Mouse (Mus musculus): Measurements from ENCODE around the gene Rgs8. TPM values are rescaled to one million over a fixed set of nuclear protein-coding genes. Genes with fewer than 3 reads are reported as not detected.

The Rgs8 gene
- total RNA-seq, 1 experiment, result 0.31 TPM

DNA sequence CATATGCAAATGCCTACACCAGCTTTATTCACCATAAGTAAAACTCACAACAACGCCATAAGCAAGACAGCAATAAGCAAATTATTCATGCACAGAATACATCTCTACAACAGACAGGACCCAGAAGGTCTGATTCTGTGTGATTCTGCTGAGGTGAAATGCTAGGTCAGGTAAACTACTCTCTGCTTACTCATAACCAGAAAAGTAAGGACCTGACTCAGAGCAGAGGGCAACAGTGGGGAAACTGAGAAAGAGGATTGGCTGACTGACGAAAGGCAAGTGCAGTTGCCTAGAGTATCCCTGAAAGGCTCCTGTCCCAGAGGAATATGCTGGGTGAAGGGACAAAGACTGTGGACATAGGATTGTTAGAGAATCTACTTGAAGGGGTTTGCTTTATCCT lies 59.8 kb downstream of the Rgs8 start:
- Histone ChIP-seq H3K27ac (ENCODE audit: insufficient read depth, low read depth, low read length, poor library complexity, severe bottlenecking) (no peak overlapping the region), H3K9me3 (ENCODE audit: control insufficient read depth, insufficient read depth, low read depth, low read length) (no peaks in the 10 kb centered on the region), H3K4me1 (ENCODE audit: control insufficient read depth in 2 of 2, insufficient read depth in 2 of 2, low read length in 2 of 2, poor library complexity in 1 of 2) (no peaks in the 10 kb centered on the region), H3K9ac (ENCODE audit: insufficient read depth, low read depth, low read length, poor library complexity, severe bottlenecking) (no peak overlapping the region), H3K4me3 (ENCODE audit: insufficient read depth in 1 of 2, low read depth in 1 of 2, low read length in 2 of 2, poor library complexity in 1 of 2, severe bottlenecking in 1 of 2) (no peak overlapping the region), H3K36me3 (ENCODE audit: control insufficient read depth, insufficient read depth, low read length, poor library complexity, severe bottlenecking) (no peaks in the 10 kb centered on the region)
- no peak for TF ChIP-seq ZNF384 (IDR thresholded peaks at IDR 0.05; ENCODE audit: low read depth, low read length)
- no peak for TF ChIP-seq MAFK (IDR thresholded peaks at IDR 0.05; ENCODE audit: insufficient read depth, low read depth, low read length)
- TF ChIP-seq ZC3H11A (IDR thresholded peaks at IDR 0.05; ENCODE audit: borderline replicate concordance, low read depth, low read length), result no peak
- TF ChIP-seq HCFC1 (IDR thresholded peaks at IDR 0.05; ENCODE audit: borderline replicate concordance, insufficient read depth, low read length), result no peak
- TF ChIP-seq CHD2 (IDR thresholded peaks at IDR 0.05; ENCODE audit: low read depth, low read length), result no peak
- DNase-seq (ENCODE audit: low read depth, low spot score), result no peak
- in situ Hi-C loops (cut with MboI; ENCODE audit: low sequenced_read_pairs in 2 of 2, unreplicated experiment in 2 of 2), result no loop called here

DNA sequence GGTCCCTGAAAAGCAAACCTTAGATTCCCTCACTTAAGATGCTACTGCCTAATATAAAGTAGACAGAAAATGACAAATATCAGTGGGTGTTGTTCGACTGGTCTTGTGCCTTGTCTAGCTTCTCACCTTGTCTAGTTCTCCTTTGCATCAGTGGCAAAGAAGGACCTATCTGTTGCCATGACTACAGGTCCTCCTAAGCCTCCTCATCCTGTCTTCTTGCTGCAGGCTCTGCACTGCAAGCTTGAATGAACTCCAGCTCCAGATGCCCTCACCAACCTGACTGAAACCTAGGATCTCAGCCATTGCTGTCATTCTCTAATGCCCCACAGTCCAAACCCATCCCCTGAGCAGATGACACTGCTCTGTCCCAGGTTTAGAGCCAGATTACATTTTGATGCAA lies 65.2 kb downstream of the Rgs8 start:
- in situ Hi-C loops (cut with MboI; ENCODE audit: low sequenced_read_pairs in 2 of 2, unreplicated experiment in 2 of 2), result no loop called here
- TF ChIP-seq CHD2 (IDR thresholded peaks at IDR 0.05; ENCODE audit: low read depth, low read length), result no peak
- TF ChIP-seq ZC3H11A (IDR thresholded peaks at IDR 0.05; ENCODE audit: borderline replicate concordance, low read depth, low read length), result no peak
- TF ChIP-seq MAFK (IDR thresholded peaks at IDR 0.05; ENCODE audit: insufficient read depth, low read depth, low read length), result no peak
- no peak for TF ChIP-seq HCFC1 (IDR thresholded peaks at IDR 0.05; ENCODE audit: borderline replicate concordance, insufficient read depth, low read length)
- TF ChIP-seq ZNF384 (IDR thresholded peaks at IDR 0.05; ENCODE audit: low read depth, low read length), result no peak

DNA sequence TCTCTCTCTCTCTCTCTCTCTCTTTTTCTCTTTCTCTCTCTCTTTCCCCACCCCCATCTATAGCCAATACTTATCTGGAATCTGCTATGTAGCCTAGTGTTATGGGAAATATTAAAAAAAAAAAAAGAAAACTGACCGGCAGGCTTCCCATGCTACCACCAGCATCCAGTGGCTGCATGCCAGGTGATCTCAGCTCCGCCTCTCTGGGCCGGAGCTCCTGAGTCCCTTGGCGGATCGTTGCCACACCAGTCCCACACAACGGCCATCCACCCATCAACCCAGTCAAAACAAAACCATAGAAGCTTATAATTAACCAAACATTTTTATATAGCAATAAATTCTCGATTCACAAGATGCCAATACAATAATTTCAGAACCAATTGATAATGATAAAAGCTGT lies 68.1 kb downstream of the Rgs8 start:
- H3K36me3 ChIP-seq (ENCODE audit: control insufficient read depth, insufficient read depth, low read length, poor library complexity, severe bottlenecking), result no peaks in the 10 kb centered on the region
- no peak overlapping the region for H3K27ac ChIP-seq (ENCODE audit: insufficient read depth, low read depth, low read length, poor library complexity, severe bottlenecking)
- TF ChIP-seq ZC3H11A (IDR thresholded peaks at IDR 0.05; ENCODE audit: borderline replicate concordance, low read depth, low read length) (no peak), HCFC1 (IDR thresholded peaks at IDR 0.05; ENCODE audit: borderline replicate concordance, insufficient read depth, low read length) (no peak), ZNF384 (IDR thresholded peaks at IDR 0.05; ENCODE audit: low read depth, low read length) (no peak), MAFK (IDR thresholded peaks at IDR 0.05; ENCODE audit: insufficient read depth, low read depth, low read length) (no peak), CHD2 (IDR thresholded peaks at IDR 0.05; ENCODE audit: low read depth, low read length) (no peak)
- no peak overlapping the region for H3K9ac ChIP-seq (ENCODE audit: insufficient read depth, low read depth, low read length, poor library complexity, severe bottlenecking)
- no peak for DNase-seq (ENCODE audit: low read depth, low spot score)
- H3K9me3 ChIP-seq (ENCODE audit: control insufficient read depth, insufficient read depth, low read depth, low read length), result no peaks in the 10 kb centered on the region
- in situ Hi-C loops (cut with MboI; ENCODE audit: low sequenced_read_pairs in 2 of 2, unreplicated experiment in 2 of 2), result no loop called here
- H3K4me1 ChIP-seq (ENCODE audit: control insufficient read depth in 2 of 2, insufficient read depth in 2 of 2, low read length in 2 of 2, poor library complexity in 1 of 2), result peaks cover 0 to 3% of the 10 kb centered on the region in 2 experiments; a peak in 1 of 4 replicates
- H3K4me3 ChIP-seq (ENCODE audit: insufficient read depth in 1 of 2, low read depth in 1 of 2, low read length in 2 of 2, poor library complexity in 1 of 2, severe bottlenecking in 1 of 2), result no peak overlapping the region

More for the DNA sequence above, 65.2 kb downstream of the Rgs8 start:
- Histone ChIP-seq H3K9ac (ENCODE audit: insufficient read depth, low read depth, low read length, poor library complexity, severe bottlenecking) (no peak overlapping the region), H3K36me3 (ENCODE audit: control insufficient read depth, insufficient read depth, low read length, poor library complexity, severe bottlenecking) (no peaks in the 10 kb centered on the region), H3K9me3 (ENCODE audit: control insufficient read depth, insufficient read depth, low read depth, low read length) (no peaks in the 10 kb centered on the region), H3K4me3 (ENCODE audit: insufficient read depth in 1 of 2, low read depth in 1 of 2, low read length in 2 of 2, poor library complexity in 1 of 2, severe bottlenecking in 1 of 2) (no peak overlapping the region), H3K27ac (ENCODE audit: insufficient read depth, low read depth, low read length, poor library complexity, severe bottlenecking) (no peak overlapping the region), H3K4me1 (ENCODE audit: control insufficient read depth in 2 of 2, insufficient read depth in 2 of 2, low read length in 2 of 2, poor library complexity in 1 of 2) (no peaks in the 10 kb centered on the region)
- no peak for DNase-seq (ENCODE audit: low read depth, low spot score)

DNA sequence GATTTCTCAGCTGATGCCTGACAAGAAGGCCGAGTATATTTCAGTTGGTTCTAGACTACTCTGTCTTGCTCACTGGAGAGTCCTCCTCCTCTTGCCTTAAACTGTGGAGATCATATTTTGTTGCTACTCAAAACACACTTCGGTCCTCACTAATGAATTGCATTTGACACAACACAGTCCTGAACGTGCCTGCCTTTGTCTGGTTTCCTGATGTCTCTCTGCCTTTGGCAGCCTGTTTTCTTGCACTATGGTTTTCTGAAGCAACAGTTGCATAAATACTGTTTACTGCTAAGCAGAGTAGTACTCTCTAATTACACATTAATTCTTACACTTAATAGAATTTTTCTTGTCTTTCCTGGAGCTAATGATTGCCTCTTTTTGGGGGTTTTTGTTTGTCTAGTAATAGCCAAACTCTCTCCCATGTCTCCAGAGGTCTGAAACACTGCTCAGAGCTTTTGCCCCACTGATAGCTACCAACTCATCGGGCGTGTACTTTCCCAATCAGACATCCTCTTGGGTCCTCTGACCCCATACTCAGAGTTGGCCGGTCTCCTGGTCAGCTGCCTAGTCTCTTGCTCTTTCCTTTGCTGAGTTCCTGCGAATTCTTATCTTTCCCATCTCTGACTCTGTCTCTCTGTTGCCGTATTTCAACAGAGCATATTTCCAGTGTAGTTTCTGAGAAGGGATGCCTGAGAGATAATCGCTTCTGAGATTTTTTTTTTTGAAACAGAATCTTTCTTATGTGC lies 68.9 kb downstream of the Rgs8 start:
- no peak overlapping the region for H3K27ac ChIP-seq (ENCODE audit: insufficient read depth, low read depth, low read length, poor library complexity, severe bottlenecking)
- no peak for TF ChIP-seq MAFK (IDR thresholded peaks at IDR 0.05; ENCODE audit: insufficient read depth, low read depth, low read length)
- no peak for TF ChIP-seq HCFC1 (IDR thresholded peaks at IDR 0.05; ENCODE audit: borderline replicate concordance, insufficient read depth, low read length)
- no peak for TF ChIP-seq CHD2 (IDR thresholded peaks at IDR 0.05; ENCODE audit: low read depth, low read length)
- TF ChIP-seq ZC3H11A (IDR thresholded peaks at IDR 0.05; ENCODE audit: borderline replicate concordance, low read depth, low read length), result no peak
- no peak for TF ChIP-seq ZNF384 (IDR thresholded peaks at IDR 0.05; ENCODE audit: low read depth, low read length)
- H3K9me3 ChIP-seq (ENCODE audit: control insufficient read depth, insufficient read depth, low read depth, low read length), result no peaks in the 10 kb centered on the region
- no peak overlapping the region for H3K4me3 ChIP-seq (ENCODE audit: insufficient read depth in 1 of 2, low read depth in 1 of 2, low read length in 2 of 2, poor library complexity in 1 of 2, severe bottlenecking in 1 of 2)
- H3K9ac ChIP-seq (ENCODE audit: insufficient read depth, low read depth, low read length, poor library complexity, severe bottlenecking), result no peak overlapping the region
- no peak for DNase-seq (ENCODE audit: low read depth, low spot score)
- peaks cover 0 to 3% of the 10 kb centered on the region in 2 experiments; a peak in 1 of 4 replicates for H3K4me1 ChIP-seq (ENCODE audit: control insufficient read depth in 2 of 2, insufficient read depth in 2 of 2, low read length in 2 of 2, poor library complexity in 1 of 2)
- in situ Hi-C loops (cut with MboI; ENCODE audit: low sequenced_read_pairs in 2 of 2, unreplicated experiment in 2 of 2), result no loop called here
- H3K36me3 ChIP-seq (ENCODE audit: control insufficient read depth, insufficient read depth, low read length, poor library complexity, severe bottlenecking), result no peaks in the 10 kb centered on the region
